Mouse (Mus musculus): Measurements from ENCODE around the gene Gm42420. TPM values are rescaled to one million over a fixed set of nuclear protein-coding genes. Genes with fewer than 3 reads are reported as not detected.
A peak's percentile ranks its signal among the peaks of the same experiment; 100 is the strongest.

The Gm42420 gene
- polyA plus RNA-seq, 1 experiment from 2014 or later, result 0.51 TPM

GRCm38 (mm10) chr6:39581087-39581784 lies 4.3 kb upstream of the Gm42420 start:
- WGBS, result 77% methylated on average over 7 of the region's 7 CpGs
- Histone ChIP-seq H3K27me3 (ENCODE audit: control insufficient read depth, insufficient read depth, low read length) (no peaks in the 10 kb centered on the region), H3K4me3 (ENCODE audit: low read depth, low read length) (no peak overlapping the region)

DNA sequence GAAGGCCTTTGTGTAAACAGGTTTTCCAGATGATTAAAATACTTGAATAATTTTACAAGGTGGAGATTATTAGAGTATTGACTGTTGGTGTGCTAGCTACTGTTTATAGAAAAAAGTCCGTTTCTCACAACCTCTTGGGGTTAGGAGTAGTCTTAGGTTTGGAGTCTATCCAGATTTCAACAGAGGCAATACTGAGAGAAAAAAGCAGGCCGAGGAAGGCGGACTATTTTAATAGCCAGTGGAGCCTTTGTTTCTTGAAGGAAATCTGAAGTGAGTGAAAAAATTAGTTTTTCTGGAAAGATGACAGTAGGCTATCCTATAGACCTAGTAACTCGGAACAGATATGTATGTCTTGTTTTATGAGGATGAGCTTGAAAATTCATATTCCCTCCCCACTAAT lies 5.9 kb downstream of the Gm42420 start:
- Histone ChIP-seq H3K9ac (ENCODE audit: low read length) (no peak overlapping the region), H3K4me2 (no peak overlapping the region), H3K27me3 (ENCODE audit: control insufficient read depth, insufficient read depth, low read length) (no peaks in the 10 kb centered on the region), H3K9me3 (ENCODE audit: control insufficient read depth, low read length) (no peaks in the 10 kb centered on the region), H3K4me3 (ENCODE audit: low read depth, low read length) (no peak overlapping the region), H3K27ac (ENCODE audit: low read depth, low read length) (no peak overlapping the region), H3K36me3 (ENCODE audit: control insufficient read depth, insufficient read depth, low read length) (no peaks in the 10 kb centered on the region; the same call in 1 of the 2 replicates), H3K4me1 (ENCODE audit: control insufficient read depth, insufficient read depth, low read length) (peaks cover 8% of the 10 kb centered on the region)
- 92% methylated on average over 4 of the region's 4 CpGs for WGBS
- ATAC-seq (ENCODE audit: low FRiP score), result no peak
- peak; percentile 72 for DNase-seq (ENCODE audit: low spot score, missing footprints)

More at GRCm38 (mm10) chr6:39581087-39581784, 4.3 kb upstream of the Gm42420 start:
- ATAC-seq (ENCODE audit: low FRiP score) (no peak), DNase-seq (ENCODE audit: low spot score, missing footprints) (no peak)
- H3K27ac ChIP-seq (ENCODE audit: low read depth, low read length), result no peak overlapping the region
- no peaks in the 10 kb centered on the region for H3K4me1 ChIP-seq (ENCODE audit: control insufficient read depth, insufficient read depth, low read length)
- H3K9me3 ChIP-seq (ENCODE audit: control insufficient read depth, low read length), result no peaks in the 10 kb centered on the region
- H3K36me3 ChIP-seq (ENCODE audit: control insufficient read depth, insufficient read depth, low read length), result no peaks in the 10 kb centered on the region
- no peak overlapping the region for H3K9ac ChIP-seq (ENCODE audit: low read length)
- H3K4me2 ChIP-seq, result no peak overlapping the region

DNA sequence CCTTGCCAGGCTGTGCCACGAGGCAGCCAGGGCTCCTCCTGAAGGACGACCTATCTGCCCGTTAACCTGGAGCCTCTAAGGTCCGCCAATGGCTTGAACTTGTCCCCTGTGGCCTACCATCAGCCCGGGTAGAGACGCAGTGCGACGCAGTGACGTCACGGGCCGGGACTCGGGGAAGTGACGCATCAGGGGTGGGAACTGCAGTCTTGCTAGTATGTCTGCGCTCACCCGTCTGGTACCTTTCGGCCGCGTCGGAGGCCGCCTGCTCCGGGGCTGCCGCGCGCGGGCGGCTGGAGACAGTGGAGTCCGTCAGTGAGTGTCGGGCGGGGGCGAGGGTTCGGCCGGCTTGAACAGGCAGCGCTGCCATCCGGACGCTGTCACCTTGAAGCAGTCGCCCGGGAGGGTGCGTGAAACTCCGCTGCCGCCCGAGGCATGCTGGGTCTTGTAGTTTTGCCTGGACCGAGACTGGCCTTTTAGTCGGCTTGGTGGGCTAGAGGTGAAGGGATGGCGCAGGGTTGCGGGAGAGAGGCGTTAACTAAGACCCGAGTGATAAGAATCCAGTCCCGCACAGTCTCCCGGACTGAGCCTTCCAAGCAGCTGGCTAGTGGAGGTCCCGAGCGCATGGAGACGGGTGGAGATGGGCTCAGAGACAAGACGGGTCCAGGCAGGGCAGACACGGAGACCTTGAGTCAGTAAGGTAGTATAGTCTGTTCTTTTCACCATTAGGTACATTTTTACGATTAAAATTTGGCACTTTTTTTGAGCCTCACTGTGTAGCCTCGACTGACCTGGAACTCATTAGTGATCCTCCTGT lies 7.1 kb downstream of the Gm42420 start, which contains the start of gene Ndufb2:
Gene Ndufb2, plus strand, starts transcription at position 174 of the 814 bp plus-strand sequence.
- Histone ChIP-seq H3K4me1 (ENCODE audit: control insufficient read depth, insufficient read depth, low read length) (peaks cover 8% of the 10 kb centered on the region), H3K27ac (ENCODE audit: low read depth, low read length) (peak within 1 kb of the TSS; percentile 40; the same call in 1 of the 2 replicates), H3K9me3 (ENCODE audit: control insufficient read depth, low read length) (no peaks in the 10 kb centered on the region), H3K9ac (ENCODE audit: low read length) (peak within 1 kb of the TSS; percentile 70), H3K4me2 (peak within 1 kb of the TSS; percentile 60), H3K36me3 (ENCODE audit: control insufficient read depth, insufficient read depth, low read length) (peaks cover 1% of the 10 kb centered on the region; the same call in 1 of the 2 replicates), H3K27me3 (ENCODE audit: control insufficient read depth, insufficient read depth, low read length) (no peaks in the 10 kb centered on the region), H3K4me3 (ENCODE audit: low read depth, low read length) (peak within 1 kb of the TSS; percentile 83)
- peak; percentile 99 for ATAC-seq (ENCODE audit: low FRiP score)
- WGBS, result under 1% methylated on average over 56 of the region's 56 CpGs
- DNase-seq (ENCODE audit: low spot score, missing footprints), result peak; percentile 100

DNA sequence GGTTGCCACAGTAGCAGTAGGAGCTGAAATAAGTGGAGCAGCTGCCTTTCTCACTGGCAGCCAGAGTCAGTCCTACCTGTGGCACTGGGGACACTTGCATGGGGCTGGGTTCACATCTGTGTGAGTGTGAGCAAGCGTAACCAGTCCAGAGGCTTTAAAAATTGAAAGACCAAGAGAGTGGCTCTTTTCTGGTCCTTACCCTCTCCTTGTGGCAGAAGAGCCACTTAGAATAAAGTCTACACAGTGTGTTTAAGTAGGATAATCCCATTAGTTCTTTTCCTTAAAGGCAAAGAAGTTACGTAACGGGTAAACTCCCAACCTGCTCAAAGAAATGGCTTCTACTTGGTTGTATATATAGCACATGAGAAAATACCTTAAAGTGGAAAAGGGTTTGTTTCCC lies 15.3 kb downstream of the Gm42420 start:
- Histone ChIP-seq H3K27ac (ENCODE audit: low read depth, low read length) (no peak overlapping the region), H3K27me3 (ENCODE audit: control insufficient read depth, insufficient read depth, low read length) (no peaks in the 10 kb centered on the region), H3K4me3 (ENCODE audit: low read depth, low read length) (no peak overlapping the region), H3K9me3 (ENCODE audit: control insufficient read depth, low read length) (no peaks in the 10 kb centered on the region), H3K4me2 (no peak overlapping the region), H3K4me1 (ENCODE audit: control insufficient read depth, insufficient read depth, low read length) (no peaks in the 10 kb centered on the region), H3K9ac (ENCODE audit: low read length) (no peak overlapping the region), H3K36me3 (ENCODE audit: control insufficient read depth, insufficient read depth, low read length) (peaks cover 12% of the 10 kb centered on the region)
- ATAC-seq (ENCODE audit: low FRiP score), result no peak
- WGBS, result 91% methylated on average over 3 of the region's 3 CpGs
- DNase-seq (ENCODE audit: low spot score, missing footprints), result no peak

GRCm38 (mm10) chr6:39601828-39602227 lies 16.3 kb downstream of the Gm42420 start:
- Histone ChIP-seq H3K9ac (ENCODE audit: low read length) (no peak overlapping the region), H3K36me3 (ENCODE audit: control insufficient read depth, insufficient read depth, low read length) (peaks cover 12% of the 10 kb centered on the region), H3K4me3 (ENCODE audit: low read depth, low read length) (no peak overlapping the region), H3K27ac (ENCODE audit: low read depth, low read length) (no peak overlapping the region), H3K27me3 (ENCODE audit: control insufficient read depth, insufficient read depth, low read length) (no peaks in the 10 kb centered on the region), H3K9me3 (ENCODE audit: control insufficient read depth, low read length) (no peaks in the 10 kb centered on the region), H3K4me1 (ENCODE audit: control insufficient read depth, insufficient read depth, low read length) (no peaks in the 10 kb centered on the region), H3K4me2 (no peak overlapping the region)
- DNase-seq (ENCODE audit: low spot score, missing footprints) (no peak), ATAC-seq (ENCODE audit: low FRiP score) (no peak)
- WGBS, result 85% methylated on average over 3 of the region's 3 CpGs

DNA sequence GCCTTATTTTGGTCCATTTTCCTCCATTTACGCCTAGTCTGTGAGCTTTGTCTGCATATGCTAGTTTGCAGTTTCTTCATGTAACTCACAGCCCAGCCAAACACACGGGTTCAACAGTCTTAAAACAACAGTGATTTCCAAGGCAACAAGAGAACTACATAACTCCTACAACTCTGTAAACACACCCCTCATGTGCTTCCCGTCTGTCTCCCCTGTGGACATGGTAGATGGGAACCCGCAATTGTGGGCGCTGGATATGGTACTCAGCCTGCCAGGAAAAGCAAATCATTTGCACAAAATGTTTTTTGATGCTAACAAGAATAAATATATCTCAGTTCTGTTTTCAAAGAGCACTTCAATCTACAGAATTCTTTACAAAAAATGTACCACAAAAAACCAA lies 19.0 kb downstream of the Gm42420 start:
- ATAC-seq (ENCODE audit: low FRiP score) (no peak), DNase-seq (ENCODE audit: low spot score, missing footprints) (no peak)
- Histone ChIP-seq H3K9ac (ENCODE audit: low read length) (no peak overlapping the region), H3K9me3 (ENCODE audit: control insufficient read depth, low read length) (no peaks in the 10 kb centered on the region), H3K4me1 (ENCODE audit: control insufficient read depth, insufficient read depth, low read length) (no peaks in the 10 kb centered on the region), H3K36me3 (ENCODE audit: control insufficient read depth, insufficient read depth, low read length) (peaks cover under 1% of the 10 kb centered on the region), H3K27me3 (ENCODE audit: control insufficient read depth, insufficient read depth, low read length) (no peaks in the 10 kb centered on the region), H3K27ac (ENCODE audit: low read depth, low read length) (no peak overlapping the region), H3K4me3 (ENCODE audit: low read depth, low read length) (no peak overlapping the region), H3K4me2 (no peak overlapping the region)
- WGBS, result 84% methylated on average over 5 of the region's 5 CpGs

DNA sequence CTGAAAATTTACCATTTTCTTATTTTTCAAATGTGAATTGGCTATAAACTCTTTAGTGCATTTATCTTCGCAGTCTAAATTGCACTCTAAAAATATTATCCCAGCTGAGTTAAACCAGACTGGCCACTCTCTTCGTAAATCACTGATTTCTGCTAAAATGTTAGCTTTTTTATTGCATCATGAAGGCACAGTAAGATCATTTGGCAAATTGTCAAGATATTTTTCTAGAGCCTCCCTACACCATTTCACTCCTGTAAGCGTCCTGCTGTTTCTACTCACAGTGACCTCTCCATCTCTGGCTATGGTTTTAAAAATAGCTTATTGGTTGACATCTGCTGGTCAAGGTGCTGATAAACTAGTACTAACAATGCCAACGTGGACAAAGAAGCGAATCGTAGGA lies 20.5 kb downstream of the Gm42420 start:
- ATAC-seq (ENCODE audit: low FRiP score), result no peak
- no peak overlapping the region for H3K4me2 ChIP-seq
- H3K27me3 ChIP-seq (ENCODE audit: control insufficient read depth, insufficient read depth, low read length), result no peaks in the 10 kb centered on the region
- no peak overlapping the region for H3K4me3 ChIP-seq (ENCODE audit: low read depth, low read length)
- H3K9me3 ChIP-seq (ENCODE audit: control insufficient read depth, low read length), result no peaks in the 10 kb centered on the region
- no peak overlapping the region for H3K9ac ChIP-seq (ENCODE audit: low read length)
- H3K27ac ChIP-seq (ENCODE audit: low read depth, low read length), result no peak overlapping the region
- no peaks in the 10 kb centered on the region for H3K36me3 ChIP-seq (ENCODE audit: control insufficient read depth, insufficient read depth, low read length)
- no peaks in the 10 kb centered on the region for H3K4me1 ChIP-seq (ENCODE audit: control insufficient read depth, insufficient read depth, low read length)
- DNase-seq (ENCODE audit: low spot score, missing footprints), result no peak
- WGBS, result 91% methylated on average over 6 of the region's 6 CpGs

- Histone ChIP-seq H3K27ac (ENCODE audit: low read depth, low read length) (no peak overlapping the region), H3K4me2 (no peak overlapping the region), H3K27me3 (ENCODE audit: control insufficient read depth, insufficient read depth, low read length) (no peaks in the 10 kb centered on the region), H3K9me3 (ENCODE audit: control insufficient read depth, low read length) (no peaks in the 10 kb centered on the region), H3K4me1 (ENCODE audit: control insufficient read depth, insufficient read depth, low read length) (no peaks in the 10 kb centered on the region), H3K9ac (ENCODE audit: low read length) (no peak overlapping the region), H3K36me3 (ENCODE audit: control insufficient read depth, insufficient read depth, low read length) (no peaks in the 10 kb centered on the region), H3K4me3 (ENCODE audit: low read depth, low read length) (no peak overlapping the region)
- DNase-seq (ENCODE audit: low spot score, missing footprints) (no peak), ATAC-seq (ENCODE audit: low FRiP score) (no peak)
- WGBS, result 77% methylated on average over 3 of the region's 3 CpGs
Measured at GRCm38 (mm10) chr6:39606862-39607261, 21.3 kb downstream of the Gm42420 start.

GRCm38 (mm10) chr6:39607365-39607764 lies 21.8 kb downstream of the Gm42420 start:
- no peaks in the 10 kb centered on the region for H3K9me3 ChIP-seq (ENCODE audit: control insufficient read depth, low read length)
- H3K27ac ChIP-seq (ENCODE audit: low read depth, low read length), result no peak overlapping the region
- ATAC-seq (ENCODE audit: low FRiP score), result no peak
- no peaks in the 10 kb centered on the region for H3K36me3 ChIP-seq (ENCODE audit: control insufficient read depth, insufficient read depth, low read length)
- no peak overlapping the region for H3K4me3 ChIP-seq (ENCODE audit: low read depth, low read length)
- H3K4me2 ChIP-seq, result no peak overlapping the region
- no peak overlapping the region for H3K9ac ChIP-seq (ENCODE audit: low read length)
- H3K27me3 ChIP-seq (ENCODE audit: control insufficient read depth, insufficient read depth, low read length), result no peaks in the 10 kb centered on the region
- H3K4me1 ChIP-seq (ENCODE audit: control insufficient read depth, insufficient read depth, low read length), result no peaks in the 10 kb centered on the region
- no peak for DNase-seq (ENCODE audit: low spot score, missing footprints)
- WGBS, result 79% methylated on average over 5 of the region's 5 CpGs

Data from midbrain, embryonic 11.5 days (tissue).